Mouse (Mus musculus): Measurements from ENCODE around the gene Top3a.

Gene Top3a

DNA sequence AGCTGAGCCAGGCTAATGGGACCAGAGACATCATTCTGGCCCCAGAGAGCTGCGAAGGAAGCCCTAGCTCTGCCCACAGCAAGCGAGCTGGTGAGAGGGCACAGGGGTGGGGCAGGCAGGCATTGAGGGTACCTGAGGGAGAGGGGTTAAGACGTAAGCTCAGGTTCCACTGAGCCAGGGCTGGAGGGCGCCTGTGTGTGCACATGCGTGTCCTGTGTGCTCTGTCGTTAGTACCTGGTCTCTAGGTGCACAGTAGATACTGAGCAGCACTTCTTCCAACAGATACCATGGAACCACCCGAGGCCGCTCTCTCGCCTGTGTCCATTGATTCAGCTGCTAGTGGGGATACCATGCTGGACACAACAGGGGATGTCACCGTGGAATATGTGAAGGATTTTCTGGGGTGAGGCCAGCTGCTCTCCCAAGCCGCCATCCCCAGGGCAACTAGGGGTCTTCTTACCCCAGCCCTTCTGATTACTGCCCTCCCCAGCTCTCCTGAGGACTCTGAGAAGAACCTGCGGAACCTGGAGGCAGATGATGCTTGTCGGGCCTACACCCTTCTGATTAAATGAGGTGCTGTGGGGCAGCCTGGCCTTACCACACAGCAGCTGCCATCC lies 64.4 kb downstream of the Top3a start:
- DNase-seq (ENCODE audit: low read depth in 2 of 2, low spot score in 2 of 2) = no peak

DNA sequence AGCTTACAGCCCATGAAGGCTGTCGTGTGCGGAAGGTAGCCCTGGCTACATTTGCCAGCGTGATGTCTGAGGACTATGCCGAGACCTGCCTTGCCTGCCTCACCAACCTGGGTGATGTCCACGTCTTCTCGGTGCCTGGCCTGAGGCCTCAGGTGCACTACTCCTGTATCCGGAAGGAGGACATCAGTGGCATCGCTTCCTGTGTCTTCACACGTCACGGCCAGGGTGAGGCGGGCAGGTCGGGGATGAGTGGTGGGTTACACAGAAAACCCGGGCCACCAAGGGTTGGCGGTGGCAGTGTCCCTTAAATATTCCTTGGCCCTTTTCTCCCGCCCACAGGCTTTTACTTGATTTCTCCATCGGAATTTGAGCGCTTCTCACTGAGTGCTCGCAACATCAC lies 65.1 kb downstream of the Top3a start:
- no peak for DNase-seq (ENCODE audit: low read depth in 2 of 2, low spot score in 2 of 2)

DNA sequence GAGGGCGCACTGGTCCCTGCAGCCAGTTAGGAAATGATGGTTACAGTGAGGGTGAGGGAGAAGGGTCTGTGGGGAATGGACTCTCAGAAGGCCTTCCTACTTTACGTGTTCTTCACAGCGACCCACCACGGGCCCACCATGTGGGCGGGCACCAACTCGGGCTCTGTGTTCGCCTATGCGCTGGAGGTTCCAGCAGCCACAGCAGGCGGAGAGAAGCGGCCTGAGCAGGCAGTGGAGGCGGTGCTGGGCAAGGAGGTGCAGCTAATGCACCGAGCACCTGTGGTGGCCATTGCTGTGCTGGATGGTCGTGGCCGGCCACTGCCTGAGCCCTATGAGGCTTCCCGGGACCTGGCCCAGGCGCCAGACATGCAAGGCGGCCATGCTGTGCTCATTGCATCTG lies 65.9 kb downstream of the Top3a start:
- no peak for DNase-seq (ENCODE audit: low read depth in 2 of 2, low spot score in 2 of 2)

DNA sequence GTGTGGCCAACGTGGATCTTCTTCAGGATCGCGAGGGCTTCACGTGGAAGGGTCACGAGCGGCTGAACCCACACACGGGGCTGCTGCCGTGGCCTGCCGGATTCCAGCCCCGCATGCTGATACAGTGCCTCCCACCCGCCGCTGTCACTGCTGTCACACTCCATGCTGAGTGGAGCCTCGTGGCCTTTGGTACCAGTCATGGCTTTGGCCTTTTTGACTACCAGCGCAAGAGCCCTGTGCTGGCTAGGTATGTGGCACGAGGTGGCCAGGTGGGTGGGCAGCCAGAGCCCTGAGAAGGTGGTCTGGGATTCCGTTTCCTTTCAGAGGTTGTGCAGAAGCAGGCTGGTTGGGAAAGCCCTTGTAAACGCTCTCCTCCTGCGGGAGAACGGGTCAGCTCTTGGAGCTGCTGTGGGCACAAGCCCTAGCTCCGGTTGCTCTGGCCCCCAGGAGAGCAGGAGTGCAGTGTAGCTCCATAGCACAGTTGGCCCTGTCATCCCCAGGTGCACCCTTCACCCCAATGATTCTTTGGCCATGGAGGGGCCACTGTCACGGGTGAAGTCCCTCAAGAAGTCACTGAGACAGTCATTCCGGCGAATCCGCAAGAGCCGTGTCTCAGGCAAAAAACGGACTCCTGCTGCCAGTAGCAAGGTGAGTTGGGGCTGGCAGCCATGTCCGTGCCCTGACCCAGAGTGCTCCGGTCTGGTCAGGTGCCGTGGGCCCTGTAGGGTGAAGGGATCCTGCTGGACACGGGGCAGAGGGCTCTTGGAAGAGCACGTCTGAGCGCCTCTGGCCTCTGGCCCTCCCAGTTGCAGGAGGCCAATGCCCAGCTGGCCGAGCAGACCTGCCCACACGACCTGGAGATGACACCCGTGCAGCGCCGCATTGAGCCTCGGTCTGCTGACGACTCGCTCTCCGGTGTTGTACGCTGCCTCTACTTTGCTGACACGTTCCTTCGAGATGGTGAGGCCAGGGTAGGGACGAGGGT lies 67.4 kb downstream of the Top3a start:
- no peak for DNase-seq (ENCODE audit: low read depth in 2 of 2, low spot score in 2 of 2)

DNA sequence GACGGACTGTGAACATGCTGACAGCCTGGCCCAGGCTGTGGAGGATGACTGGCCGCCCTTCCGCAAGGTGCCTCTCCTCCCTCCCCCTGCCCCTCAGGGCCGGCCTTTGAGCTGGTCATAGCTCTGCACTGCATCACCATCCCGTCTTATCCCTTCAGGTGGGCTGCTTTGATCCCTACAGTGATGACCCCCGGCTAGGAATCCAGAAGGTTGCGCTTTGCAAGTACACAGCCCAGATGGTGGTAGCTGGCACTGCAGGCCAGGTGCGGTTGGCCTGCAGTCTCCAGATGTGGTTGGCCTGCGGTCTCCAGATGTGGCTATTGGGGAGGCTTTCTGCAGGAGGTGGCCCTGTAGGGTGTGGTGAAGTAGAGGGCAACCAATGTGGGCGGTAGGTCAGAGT lies 68.5 kb downstream of the Top3a start:
- no peak for DNase-seq (ENCODE audit: low read depth in 2 of 2, low spot score in 2 of 2)

DNA sequence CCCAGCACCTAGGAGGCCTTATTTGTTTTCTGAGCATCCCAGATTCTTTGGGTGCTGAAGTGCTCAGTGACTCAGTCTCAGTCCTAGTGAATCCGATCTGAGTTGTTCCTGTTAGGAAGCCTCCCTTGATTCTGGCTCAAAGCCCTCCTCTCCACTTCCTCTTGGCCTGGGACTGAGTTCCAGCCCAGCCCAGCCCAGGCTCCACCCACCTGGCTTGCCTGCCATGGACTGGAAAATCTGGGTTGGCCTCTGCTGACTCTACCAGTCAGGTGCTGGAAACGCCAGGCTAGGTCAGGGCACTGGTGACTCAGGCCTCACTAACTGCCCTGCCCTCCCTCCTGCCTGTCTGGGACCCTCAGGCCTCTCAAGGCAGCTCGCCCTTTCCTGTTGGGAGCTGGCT lies 69.5 kb downstream of the Top3a start:
- no peak for DNase-seq (ENCODE audit: low read depth in 2 of 2, low spot score in 2 of 2)

DNA sequence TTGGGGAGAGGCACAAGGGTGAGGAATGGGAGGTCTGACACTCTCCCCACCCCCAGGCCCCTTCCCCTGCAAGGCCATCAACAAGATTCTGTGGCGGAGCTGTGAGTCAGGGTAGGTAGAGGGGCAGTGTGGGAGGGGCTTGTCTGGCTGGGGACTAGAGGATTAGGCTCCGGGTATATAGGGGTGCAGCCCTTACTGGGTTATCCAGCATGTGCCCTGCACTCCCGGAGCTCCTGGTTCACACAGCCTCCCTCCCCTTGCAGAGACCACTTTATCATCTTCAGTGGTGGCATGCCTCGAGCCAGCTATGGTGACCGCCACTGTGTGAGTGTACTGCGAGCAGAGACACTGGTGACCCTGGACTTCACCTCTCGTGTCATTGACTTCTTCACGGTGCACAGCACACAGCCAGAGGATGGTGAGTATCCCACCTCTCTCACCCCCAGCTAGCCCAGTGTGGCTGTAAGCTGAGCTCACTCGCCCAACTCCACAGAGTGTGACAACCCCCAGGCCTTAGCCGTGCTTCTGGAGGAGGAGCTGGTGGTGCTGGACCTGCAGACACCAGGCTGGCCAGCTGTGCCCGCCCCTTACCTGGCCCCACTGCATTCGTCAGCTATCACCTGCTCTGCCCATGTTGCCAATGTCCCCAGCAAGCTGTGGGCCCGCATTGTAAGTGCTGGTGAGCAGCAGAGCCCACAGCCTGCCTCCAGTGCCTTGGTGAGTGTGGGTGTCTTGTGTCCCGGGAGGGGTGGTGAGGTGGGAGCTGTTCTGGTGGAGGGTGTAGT lies 70.3 kb downstream of the Top3a start:
- DNase-seq (ENCODE audit: low read depth in 2 of 2, low spot score in 2 of 2) = no peak

DNA sequence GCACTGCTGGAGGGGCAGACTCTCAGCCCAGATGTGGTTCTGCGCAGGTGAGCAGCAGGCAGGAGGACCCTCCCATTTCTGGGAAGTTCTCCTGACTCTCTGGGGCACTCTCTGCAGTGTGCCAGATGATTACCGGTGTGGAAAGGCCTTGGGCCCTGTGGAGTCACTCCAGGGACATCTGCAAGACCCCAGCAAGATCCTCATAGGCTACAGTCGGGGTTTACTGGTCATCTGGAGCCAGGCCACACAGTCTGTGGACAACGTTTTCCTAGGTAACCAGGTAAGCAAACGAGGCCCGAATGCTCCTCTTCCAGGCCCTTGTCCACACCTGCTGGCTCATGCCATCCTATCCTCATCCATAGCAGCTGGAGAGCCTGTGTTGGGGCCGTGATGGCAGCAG lies 71.1 kb downstream of the Top3a start:
- DNase-seq (ENCODE audit: low read depth in 2 of 2, low spot score in 2 of 2) = no peak

DNA sequence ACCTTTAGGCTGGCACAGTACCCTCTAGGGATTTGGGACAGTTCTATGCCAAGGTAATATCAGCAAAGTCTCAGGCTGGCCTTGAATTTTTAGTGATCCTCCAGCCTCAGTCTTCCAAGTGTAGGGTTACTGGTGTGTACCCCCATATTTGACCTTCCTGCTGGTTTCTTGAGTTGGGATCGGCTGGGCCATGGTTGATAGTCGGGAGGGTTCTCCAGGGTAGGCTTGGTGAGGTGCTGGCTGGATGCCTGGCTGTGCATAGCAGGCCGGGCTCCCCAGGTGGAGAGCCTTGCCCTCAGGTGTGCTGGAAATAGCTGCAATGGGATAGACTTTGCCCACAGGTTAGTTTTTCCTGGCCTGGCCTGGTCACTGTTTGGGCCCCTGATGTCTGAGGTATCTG lies 71.9 kb downstream of the Top3a start:
- DNase-seq (ENCODE audit: low read depth in 2 of 2, low spot score in 2 of 2) = no peak

DNA sequence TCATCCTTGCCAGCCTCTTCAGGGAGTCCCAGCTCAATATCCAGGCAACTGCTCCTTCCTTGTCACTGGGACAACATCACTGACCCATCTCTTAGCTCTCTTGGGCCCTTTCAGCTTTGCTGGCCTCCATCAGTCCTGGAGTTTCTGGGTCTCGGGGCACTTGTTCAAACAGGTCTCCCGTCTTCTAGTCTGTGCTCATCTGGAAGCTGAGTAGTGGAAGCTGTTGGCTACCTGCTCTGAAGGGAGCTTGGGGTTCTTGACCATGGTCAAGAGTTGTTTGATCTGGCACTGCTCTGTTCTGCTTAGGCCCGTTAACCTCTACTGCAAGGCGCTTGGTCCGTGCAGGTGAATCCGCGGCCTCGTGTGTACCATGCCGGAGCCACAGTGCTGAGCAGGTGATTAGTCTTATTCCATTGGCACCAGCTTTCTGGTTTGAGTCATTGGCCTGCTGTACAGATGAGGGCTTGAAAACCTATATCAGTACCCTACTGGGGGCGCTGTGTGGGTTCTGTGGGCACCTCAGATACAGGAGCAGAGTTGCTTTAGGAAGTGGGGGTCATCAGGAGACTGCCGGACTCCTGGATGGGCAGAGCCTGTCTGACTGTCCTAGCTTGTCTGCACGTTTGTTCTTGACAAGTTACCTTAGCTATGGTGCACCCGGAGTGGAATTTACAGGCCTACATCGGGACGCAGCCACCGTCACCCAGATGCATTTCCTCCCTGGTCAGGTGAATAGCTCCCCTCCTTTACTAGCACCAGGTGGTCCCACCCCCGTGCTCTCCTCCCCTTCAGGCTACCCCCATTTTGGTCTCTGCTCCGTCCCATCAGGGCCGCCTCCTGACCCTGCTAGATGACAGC lies 72.9 kb downstream of the Top3a start:
- no peak for DNase-seq (ENCODE audit: low read depth in 2 of 2, low spot score in 2 of 2)

DNA sequence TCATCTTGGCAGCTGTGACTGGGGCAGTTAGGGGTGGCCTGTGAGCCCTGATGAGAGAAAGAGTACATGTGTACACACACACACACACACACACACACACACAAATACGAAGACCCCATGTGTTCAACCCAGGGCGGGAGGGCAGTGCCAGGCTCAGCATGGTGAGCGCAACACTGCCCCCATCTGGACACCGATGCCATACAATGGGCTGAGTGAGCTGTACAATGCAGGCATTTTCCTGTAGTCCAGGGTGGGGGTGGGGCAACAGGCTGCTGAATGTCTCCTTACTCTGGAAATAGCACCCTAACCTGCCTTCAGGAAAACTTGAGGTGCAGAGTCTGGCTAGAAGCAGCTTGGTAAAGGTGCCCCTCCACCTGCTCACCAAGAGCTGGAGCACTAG lies 74.0 kb downstream of the Top3a start:
- peak; percentile 42 to 59 for DNase-seq (ENCODE audit: low read depth in 2 of 2, low spot score in 2 of 2)

DNA sequence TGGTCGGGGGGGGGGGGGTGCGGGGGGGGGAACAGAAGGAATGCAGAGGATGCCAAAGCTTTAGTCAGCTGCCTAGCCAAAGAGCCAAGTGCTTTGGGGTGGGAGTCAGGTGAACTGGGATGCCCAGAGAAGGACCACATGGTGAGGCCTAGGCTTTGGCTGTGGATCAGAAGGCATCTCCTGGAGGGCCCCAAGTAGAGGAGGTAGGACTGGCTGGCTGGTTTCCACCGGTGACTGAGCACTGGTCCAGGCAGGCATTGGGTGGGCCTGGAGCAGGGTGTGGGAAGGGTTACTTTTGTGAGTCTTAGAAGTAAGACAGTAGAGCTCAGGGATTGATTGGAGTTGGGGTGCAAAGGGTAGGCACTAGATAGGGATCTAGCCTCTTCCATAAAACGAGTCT lies 75.6 kb downstream of the Top3a start:
- no peak for DNase-seq (ENCODE audit: low read depth in 2 of 2, low spot score in 2 of 2)

DNA sequence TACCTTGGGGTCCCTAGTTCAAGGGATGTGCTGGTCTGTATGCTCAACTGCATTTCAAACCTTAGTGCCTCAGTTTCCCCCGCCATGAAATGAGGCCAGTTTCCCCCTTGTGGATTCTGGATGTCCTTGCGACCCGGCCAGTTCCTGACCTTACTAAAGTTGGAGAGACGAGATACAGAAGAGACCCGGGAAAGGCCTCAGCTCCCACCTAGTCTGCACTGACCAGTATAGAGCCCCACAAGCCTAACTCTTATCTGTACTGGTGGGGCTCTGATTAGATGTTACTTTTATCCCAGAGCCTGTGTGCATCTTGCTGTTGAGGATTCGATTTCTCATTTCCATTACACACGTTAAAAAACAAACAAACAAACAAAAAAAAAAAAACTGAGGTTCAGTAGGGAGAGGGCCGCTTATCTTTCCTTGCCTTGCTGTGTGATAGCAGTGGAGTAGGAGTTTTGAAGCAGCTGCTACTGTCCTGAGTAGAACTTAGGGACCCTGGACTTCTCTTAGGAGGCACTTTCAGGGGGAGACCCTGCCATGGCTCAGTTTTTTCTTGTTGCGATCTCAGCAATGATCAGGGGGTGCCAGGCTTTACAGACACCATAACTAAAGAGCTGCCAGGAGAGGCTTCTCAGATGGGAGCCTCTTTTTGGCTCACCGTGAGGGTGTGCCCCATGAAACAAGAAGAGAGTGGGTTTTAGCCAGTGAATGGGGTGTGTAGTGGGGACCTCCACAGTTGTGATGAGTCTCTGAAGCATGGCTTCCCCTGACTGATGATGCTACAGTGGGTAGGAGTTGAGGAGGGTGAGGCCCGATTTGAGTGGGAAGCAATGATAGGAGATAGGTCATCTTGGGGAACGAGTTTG lies 76.6 kb downstream of the Top3a start:
- no peak for DNase-seq (ENCODE audit: low read depth in 2 of 2, low spot score in 2 of 2)

DNA sequence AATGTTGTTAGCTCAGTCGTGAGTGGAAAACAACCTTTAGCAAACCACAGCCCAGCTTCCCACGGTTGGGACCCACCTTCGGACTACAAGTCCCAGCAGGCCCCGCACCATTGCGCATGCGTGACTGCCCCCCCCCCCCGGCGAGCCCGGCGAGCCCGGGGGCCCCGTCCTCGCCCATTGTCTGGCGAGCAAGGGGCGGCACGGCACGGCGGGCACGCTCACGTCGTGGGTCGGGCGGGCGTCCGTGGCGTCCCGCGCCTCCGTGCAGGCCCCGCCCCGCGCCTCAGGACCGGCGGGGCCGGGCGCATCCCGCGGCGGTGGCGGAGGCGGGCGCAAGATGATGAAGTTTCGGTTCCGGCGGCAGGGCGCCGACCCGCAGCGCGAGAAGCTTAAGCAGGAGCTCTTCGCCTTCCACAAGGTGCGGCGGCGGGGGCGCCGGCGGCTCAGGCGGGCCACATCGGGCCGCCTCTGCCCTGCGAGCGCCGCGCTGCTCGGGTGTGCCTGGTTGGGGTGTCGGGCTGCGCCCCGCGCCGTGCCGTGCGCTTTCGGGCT lies 77.6 kb downstream of the Top3a start, which contains the start of gene Llgl1:
Llgl1 (plus strand) TSS at position 200 of the 552 bp plus-strand sequence.
- peak; percentile 71 for DNase-seq (ENCODE audit: low read depth in 2 of 2, low spot score in 2 of 2)

DNA sequence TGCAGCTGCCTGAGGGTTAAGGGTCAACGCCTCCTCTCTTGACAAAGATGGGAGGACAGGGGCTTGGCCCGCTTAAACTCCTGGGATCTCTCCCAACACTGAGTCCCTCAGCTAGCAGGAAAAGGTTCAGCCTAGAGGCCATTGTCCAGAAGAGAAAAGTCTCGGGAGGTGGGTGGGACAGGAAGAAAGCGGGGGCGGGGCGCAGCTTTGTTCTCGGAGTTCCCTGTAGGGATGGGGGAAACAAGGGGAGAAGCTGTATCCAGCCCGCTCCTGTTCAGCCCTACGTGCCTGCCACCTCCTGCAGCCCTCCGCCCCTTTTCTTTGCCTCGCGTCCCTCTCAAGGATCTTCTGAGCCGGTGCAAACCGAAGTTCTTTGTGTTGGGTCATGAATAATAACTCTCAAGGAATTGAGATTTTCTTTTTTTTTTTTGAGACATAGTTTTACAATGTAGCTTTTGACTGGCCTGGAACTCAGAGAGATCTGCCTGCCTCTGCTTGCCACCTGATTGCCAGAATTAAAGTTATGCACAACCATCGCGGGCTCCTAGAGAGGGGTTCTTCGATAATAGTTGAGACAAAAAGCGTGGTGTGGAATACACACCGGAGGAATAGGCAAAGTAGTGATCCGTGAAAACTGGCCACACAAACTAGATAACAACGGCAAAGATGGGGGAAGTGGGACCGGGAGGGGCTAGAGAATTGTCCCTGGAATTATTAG lies 78.2 kb downstream of the Top3a start:
- DNase-seq (ENCODE audit: low read depth in 2 of 2, low spot score in 2 of 2) = no peak

DNA sequence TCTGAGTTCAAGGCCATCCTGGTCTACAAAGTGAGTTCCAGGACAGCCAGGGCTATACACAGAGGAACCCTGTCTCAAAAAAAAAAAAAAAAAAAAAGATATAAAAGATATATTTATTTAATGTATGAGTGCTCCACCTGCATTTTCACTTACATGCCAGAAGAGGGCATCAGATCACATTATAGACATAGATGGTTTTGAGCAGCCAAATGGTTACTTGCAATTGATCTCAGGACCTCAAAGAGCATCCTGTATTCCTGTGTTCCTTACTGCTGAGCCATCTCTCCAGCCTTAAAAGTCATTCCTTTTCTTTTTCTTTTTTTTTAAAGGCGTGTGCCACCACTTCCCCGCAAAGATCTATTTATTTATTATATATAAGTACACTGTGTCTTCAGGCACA lies 79.6 kb downstream of the Top3a start:
- DNase-seq (ENCODE audit: low read depth in 2 of 2, low spot score in 2 of 2) = peak in 1 of 2 experiments; percentile 18

DNA sequence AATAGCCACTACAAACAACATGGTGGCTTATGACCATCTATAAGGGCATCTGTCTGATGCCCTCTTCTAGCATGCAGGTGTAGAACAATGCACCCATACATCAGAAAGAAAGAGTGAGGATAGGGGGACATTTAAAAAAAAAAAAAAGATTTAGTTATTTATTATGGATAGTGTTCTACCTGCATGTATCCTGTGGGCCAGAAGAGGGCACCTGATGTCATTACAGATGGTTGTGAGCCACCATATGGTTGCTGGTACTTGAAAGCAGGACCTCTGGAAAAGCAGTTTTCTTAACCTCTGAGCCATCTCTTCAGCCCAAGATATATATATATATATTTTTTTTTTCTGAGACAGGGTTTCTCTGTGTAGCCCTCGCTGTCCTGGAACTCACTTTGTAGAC lies 81.0 kb downstream of the Top3a start:
- no peak for DNase-seq (ENCODE audit: low read depth in 2 of 2, low spot score in 2 of 2)
